Mouse (Mus musculus) small intestine, adult 2 months (tissue): ENCODE results near the gene Polr2e.

ENCODE experiments used
- CTCF ChIP-seq: fragments of 200-500 bp; IDR thresholded peaks from 2 replicates; pipeline ENCODE4 v1.5.1; 2012; ENCODE audit warnings: low read depth, mild to moderate bottlenecking, control low read depth, inconsistent platforms, low read length, moderate library complexity, mixed read lengths; ENCODE audit not compliant: insufficient replicate concordance, insufficient read length; ENCODE audit errors: extremely low read depth
- POLR2A ChIP-seq: fragments of 200-500 bp; IDR thresholded peaks from 2 replicates; pipeline ENCODE4 v1.6.1; 2012; ENCODE audit warnings: low read depth, mild to moderate bottlenecking, control low read depth, inconsistent platforms, low read length, moderate library complexity

- no peak for TF ChIP-seq CTCF
- no peak for TF ChIP-seq POLR2A
These were observed 44.0 kb downstream of the Polr2e start for GRCm38 (mm10) chr10:79995636-79996035.
